Mouse (Mus musculus) skeletal muscle tissue, adult 2 months (tissue): ENCODE results near the gene Fry.

Experiments
- DNase-seq: peaks from one replicate; pipeline ENCODE4 v3.0.0-alpha.2; 2012; ENCODE audit warnings: low read depth, low spot score

Gene Fry

DNA sequence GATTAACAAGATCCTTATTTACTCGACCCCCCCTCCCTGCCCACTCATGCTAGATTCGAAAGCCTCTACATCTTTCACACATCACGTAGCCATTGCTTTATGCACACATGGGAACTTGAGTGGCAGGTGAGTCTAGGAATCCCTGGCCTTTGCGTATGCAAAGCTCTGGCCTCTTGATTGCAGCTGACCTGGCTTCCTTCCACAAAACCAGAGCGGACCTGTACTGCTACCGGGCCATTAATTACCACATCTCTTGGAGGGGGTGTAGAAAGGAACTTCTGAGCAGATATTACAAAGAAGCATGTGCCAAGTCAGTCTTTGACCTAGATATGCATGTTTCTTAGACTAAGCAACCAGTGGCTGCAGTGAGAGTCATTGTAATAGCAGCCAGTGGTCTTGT lies 55.4 kb downstream of the Fry start:
- no peak for DNase-seq

GRCm38 (mm10) chr5:150174950-150175349 lies 56.5 kb downstream of the Fry start:
- DNase-seq: no peak

DNA sequence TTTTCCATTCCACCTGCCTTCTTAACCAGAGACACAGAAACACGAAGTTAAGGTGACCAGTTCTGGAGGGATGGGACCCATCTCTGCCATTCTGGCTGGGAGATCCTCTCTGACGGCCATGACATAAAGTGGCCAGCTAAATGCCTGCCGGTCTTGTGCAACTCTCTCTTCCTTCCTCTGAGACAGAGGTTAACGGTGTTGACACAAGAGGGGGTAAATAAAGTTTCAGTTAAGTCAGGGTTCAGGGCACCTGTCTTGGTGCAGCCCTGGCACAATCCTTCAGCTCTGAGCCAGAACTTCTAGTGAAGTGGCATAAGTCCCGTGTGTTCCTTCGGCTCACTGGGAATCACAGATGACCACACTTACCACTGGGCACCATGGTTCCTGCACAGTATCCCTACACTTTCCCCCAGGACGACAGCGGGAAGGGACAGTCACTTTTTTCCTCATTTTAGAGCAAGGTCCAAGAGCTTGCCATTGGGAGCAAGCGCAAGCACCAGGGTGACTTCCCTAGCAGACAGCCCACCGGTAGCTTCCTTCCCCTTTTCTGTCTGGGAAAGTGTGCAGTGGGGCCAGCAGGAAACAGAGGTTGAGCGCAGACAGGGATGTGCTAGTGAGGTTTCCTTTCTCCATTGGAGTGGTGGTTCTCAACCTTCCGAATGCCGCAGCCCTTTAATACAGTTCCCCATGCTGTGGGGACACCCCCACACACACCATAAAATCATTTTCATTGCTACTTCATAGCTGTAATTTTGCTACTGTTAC lies 58.0 kb downstream of the Fry start:
- DNase-seq: no peak

GRCm38 (mm10) chr5:150177757-150178156 lies 59.3 kb downstream of the Fry start:
- DNase-seq: no peak

DNA sequence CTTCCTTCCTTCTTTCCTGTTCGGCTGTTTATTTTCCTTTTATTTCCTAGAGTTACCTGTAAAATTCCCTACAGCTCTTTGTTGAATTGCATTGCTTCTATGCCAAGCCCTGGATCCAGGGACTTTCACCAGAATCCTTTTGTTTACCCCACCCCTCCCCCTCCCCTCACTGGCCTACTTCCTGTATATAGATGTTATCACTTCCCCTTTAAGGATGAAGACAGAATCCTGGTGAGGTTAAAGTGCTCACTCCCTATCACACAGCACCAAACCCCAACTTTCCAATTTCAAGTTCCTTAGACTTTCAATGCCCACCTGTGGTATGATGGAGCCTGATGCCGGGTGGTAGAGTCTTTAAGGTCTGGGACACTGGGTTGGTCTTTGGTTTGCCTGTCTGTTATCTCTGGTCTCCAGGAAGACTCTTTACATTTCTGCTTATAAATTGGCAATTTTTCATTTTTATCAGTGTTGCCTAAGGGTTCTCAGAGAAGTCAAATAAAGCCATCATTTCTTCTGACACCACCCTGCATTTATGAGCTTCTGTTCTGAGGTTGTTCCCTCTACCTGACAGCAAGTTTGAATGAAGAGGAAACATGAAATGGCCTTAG lies 59.9 kb downstream of the Fry start:
- DNase-seq: no peak

DNA sequence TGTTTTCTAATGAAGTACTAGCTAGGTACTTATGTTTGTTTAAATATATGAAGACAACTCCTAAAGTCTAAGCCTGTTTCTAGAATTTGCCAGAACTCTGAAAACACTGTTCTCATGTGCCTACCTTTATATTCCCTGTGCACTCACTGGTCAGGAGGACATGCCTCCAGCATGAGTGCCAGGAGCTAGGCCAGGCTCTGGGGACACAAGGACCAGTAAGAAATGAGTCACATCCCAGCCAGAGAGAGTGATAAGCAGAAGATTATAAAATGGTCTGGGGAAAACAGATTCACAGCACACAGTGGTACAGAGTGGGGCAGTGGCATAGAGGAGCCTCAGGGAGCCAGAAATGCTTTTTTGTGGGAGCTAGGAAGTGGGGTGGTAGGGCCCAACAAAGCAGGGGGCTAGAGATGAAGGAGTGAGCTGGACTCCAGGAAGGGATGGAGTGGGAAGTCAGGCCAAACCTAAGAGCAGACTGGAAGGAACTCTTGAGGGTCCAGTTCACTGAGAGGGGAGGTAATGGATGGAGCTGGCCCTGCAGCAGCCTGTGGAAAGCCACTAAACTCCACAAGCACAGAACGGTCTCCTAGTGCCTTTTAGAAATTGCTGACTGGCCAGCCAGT lies 62.7 kb downstream of the Fry start:
- no peak for DNase-seq

- DNase-seq: no peak
Observed at GRCm38 (mm10) chr5:150184959-150185358, 66.5 kb downstream of the Fry start.

- DNase-seq: no peak
Observed at GRCm38 (mm10) chr5:150186121-150186520, 67.7 kb downstream of the Fry start.

- no peak for DNase-seq
Observed at GRCm38 (mm10) chr5:150186676-150187075, 68.2 kb downstream of the Fry start.

DNA sequence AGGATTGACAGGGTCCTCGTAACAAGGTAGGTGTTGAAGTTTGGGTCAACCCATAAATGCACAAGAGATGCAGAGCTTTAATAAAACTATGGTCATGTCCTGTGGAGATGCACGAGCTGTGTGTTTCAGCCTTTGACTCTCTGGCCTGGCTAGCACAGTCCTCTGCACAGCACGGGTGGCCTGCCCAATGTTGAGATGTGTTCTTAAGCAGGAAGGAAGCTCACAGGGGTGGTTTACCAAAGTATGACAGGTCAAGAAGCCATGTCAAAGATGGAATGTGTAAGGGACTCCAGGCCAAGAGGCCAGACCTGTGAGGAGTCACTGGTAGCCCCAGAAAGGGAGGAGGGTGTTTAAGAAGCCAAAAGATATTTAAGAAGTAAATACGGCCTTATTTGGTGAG lies 69.6 kb downstream of the Fry start:
- no peak for DNase-seq

DNA sequence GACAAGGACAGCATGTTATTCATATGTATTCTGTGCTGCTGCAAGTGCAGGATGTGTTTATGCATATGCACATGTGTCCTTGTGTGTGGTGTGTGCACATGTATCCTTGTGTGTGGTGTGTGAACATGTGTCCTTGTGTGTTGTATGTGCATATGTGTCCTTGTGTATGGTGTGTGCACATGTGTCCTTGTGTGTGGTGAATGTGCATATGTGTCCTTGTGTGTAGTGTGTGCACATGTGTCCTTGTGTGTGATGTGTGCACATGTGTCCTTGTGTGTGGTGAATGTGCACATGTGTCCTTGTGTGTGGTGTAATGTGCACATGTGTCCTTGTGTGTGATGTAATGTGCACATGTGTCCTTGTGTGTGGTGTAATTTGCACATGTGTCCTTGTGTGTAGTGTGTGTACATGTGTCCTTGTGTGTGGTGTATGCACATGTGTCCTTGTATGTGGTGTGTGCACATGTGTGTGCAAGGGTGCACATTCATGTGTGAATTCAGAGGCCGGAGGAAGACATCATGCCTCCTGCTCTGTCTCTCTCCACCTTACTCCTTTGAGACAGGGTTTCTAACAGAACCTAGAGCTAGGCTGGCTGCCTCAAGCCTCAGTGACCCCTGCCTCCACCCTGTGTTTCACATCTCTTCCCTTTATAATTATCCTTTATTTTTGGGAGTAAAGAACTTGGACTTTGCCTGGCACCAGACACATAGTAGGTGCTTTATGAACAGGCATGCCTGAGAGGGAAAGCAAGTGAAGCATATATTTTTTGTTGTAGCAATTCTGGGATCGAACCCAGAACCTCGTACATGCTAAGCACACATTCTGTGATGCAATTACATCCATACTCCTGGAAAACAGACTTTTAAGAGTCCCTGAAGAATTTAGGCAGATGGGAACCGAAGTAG lies 72.3 kb downstream of the Fry start:
- no peak for DNase-seq

GRCm38 (mm10) chr5:150195514-150196210 lies 77.2 kb downstream of the Fry start:
- peak; percentile 72 for DNase-seq

DNA sequence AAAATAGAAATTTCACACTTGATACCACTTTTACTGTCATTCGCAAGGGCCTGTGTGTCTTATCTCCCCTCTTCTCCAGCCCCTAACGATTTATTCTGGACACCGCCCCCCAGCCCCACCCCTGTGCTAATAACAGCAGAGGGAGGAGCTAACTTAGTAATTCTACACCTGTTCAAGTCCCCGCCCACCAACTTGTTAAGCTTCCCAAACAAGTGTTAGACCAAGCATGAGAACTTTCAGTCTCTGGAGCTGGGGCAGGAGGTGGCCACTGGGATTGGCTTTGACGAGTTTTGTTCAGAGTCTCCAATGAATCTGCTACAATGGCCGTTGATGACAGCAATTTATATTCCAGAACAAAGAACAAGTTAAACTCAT lies 77.8 kb downstream of the Fry start:
- peak; percentile 41 for DNase-seq

- DNase-seq: no peak
Observed at GRCm38 (mm10) chr5:150196881-150197311, 78.5 kb downstream of the Fry start.

- DNase-seq: no peak
Observed at GRCm38 (mm10) chr5:150206749-150207148, 88.3 kb downstream of the Fry start.

GRCm38 (mm10) chr5:150207596-150207995 lies 89.2 kb downstream of the Fry start:
- no peak for DNase-seq

DNA sequence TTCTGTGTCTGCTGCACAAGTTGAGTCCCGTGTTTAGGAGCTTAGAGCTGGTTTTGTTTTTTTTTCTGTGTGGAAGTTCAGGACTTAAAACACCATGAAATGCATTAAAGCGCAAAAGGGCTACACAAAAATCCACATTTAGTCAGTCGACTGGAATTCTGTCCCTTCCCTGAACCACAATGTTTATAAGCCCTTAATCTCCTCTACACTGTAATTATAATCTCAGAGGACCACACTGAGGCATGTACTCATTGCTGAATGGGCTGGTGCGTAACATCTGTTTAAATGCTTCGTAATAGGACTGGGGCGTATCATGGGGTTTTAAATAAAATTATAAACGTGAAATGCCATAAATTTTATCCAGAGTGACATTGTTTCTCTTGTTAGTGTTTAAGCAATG lies 89.6 kb downstream of the Fry start:
- DNase-seq: no peak

- no peak for DNase-seq
Observed at GRCm38 (mm10) chr5:150214081-150214480, 95.6 kb downstream of the Fry start.

DNA sequence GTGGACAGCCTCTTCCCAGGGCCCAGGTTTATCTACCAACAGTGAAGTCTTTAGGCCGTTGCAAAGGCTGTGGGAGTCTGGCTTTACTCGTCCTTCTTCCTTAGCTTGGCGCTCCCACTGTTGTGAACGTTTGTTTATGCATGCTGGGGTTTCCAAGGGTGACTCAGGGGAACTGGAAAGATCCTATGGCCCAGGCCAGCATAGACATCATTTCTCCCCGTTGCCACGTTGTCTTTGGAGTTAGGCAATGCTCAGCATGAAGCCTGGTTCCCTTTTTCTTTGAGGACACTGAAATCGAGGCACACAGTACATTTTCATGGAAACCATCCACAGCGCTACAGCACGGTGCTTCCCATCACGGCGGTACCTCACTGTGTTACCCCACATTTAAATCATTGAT lies 97.6 kb downstream of the Fry start:
- DNase-seq: no peak

DNA sequence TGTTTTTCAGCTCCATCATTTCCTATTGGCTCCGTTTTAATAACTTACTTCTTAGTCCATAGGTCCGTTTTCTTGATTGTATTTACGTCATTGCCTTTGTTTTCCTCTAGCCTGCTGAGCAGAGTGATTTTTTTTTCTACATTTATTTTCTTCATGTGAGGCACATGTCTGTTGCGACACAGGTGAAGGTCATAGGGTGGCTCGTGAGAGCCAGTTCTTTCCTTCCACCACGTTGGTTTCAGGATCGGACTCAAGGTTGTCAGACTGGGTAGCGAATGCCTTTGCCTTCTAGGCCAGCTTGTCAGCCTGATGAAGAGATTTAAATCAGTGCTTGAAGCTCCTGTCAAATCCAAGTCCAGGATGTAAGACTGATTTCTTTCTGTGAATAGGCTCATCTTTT lies 101.0 kb downstream of the Fry start:
- DNase-seq: no peak

- no peak for DNase-seq
Observed at GRCm38 (mm10) chr5:150220333-150220732, 101.9 kb downstream of the Fry start.
